Mouse (Mus musculus) adrenal gland, postnatal 10 days (tissue): ENCODE measurements around the gene Lrrc2. TPM values are rescaled to one million over a fixed set of nuclear protein-coding genes. Genes with fewer than 3 reads are reported as not detected.
A peak's percentile ranks its signal among the peaks of the same experiment; 100 is the strongest.

ENCODE experiments used
- DNase-seq: peaks from one replicate; pipeline ENCODE4 v3.0.0; 2021; ENCODE audit warnings: mixed read lengths
- microRNA-seq: library from miRNA; unstranded; fragments of <30 nt; microRNA quantifications from one replicate; pipeline ENCODE4 v1.2.0, GENCODE M21; 2021
- total RNA-seq, 2 experiments: library from RNA; stranded (reverse); gene quantifications; 2 replicates each; pipeline ENCODE4 v1.2.3; 2021

Gene Lrrc2
- total RNA-seq, 2 experiments from 2014 or later = 2.2 to 5.4 TPM

GRCm38 (mm10) chr9:110988078-110988477 is 36.7 kb downstream of the Lrrc2 start:
- DNase-seq = no peak

- no peak for DNase-seq
These were observed 37.8 kb downstream of the Lrrc2 start for GRCm38 (mm10) chr9:110989141-110989540.

- DNase-seq = no peak
These were observed 38.2 kb downstream of the Lrrc2 start for GRCm38 (mm10) chr9:110989543-110989942.

GRCm38 (mm10) chr9:110990204-110990603 is 38.9 kb downstream of the Lrrc2 start, which contains the start of gene Rtp3:
TSS of gene Rtp3 (minus strand) at chr9:110990583.
- no peak for DNase-seq

- DNase-seq = no peak
These were observed 42.0 kb downstream of the Lrrc2 start for GRCm38 (mm10) chr9:110993281-110993709.

- DNase-seq = peak; percentile 82
These were observed 43.4 kb downstream of the Lrrc2 start for GRCm38 (mm10) chr9:110994716-110995172.

- DNase-seq = peak; percentile 84
These were observed 45.9 kb downstream of the Lrrc2 start for GRCm38 (mm10) chr9:110997245-110997644.

GRCm38 (mm10) chr9:110999056-110999455 is 47.7 kb downstream of the Lrrc2 start:
- DNase-seq = no peak

GRCm38 (mm10) chr9:110999856-111000255 is 48.5 kb downstream of the Lrrc2 start:
- DNase-seq = peak; percentile 25

GRCm38 (mm10) chr9:111001621-111002020 is 50.3 kb downstream of the Lrrc2 start:
- peak; percentile 24 for DNase-seq

GRCm38 (mm10) chr9:111003279-111003678 is 51.9 kb downstream of the Lrrc2 start:
- DNase-seq = no peak

- DNase-seq = no peak
These were observed 55.2 kb downstream of the Lrrc2 start for GRCm38 (mm10) chr9:111006544-111006943.

GRCm38 (mm10) chr9:111009763-111010162 is 58.4 kb downstream of the Lrrc2 start:
- DNase-seq = no peak

- DNase-seq = no peak
These were observed 60.2 kb downstream of the Lrrc2 start for GRCm38 (mm10) chr9:111011550-111011949.

- no peak for DNase-seq
These were observed 60.7 kb downstream of the Lrrc2 start for GRCm38 (mm10) chr9:111012041-111012440.

- DNase-seq = no peak
These were observed 64.3 kb downstream of the Lrrc2 start for GRCm38 (mm10) chr9:111015658-111016057.

- DNase-seq = no peak
These were observed 67.7 kb downstream of the Lrrc2 start, which contains the start of gene Ltf for GRCm38 (mm10) chr9:111019022-111019421. TSS of gene Ltf (plus strand) at chr9:111019271.

- DNase-seq = no peak
These were observed 75.4 kb downstream of the Lrrc2 start for GRCm38 (mm10) chr9:111026791-111027190.

Small RNA genes within 50 kb of the gene (microRNA-seq; reads per million reads assigned to microRNA genes)
- gene Gm24269 = not detected

Other genes starting within 250 kb of the Lrrc2 start
- gene Myl3, start 209.7 kb upstream of the Lrrc2 start, total RNA-seq = 10 to 100 TPM; 10.6 to 78.0 TPM
- 10 to 100 TPM; 13.4 to 13.9 TPM for gene Pth1r, start 204.4 kb upstream of the Lrrc2 start, total RNA-seq
- gene Prss42, start 153.4 kb upstream of the Lrrc2 start, total RNA-seq = not detected
- not detected for gene Prss44, start 137.6 kb upstream of the Lrrc2 start, total RNA-seq
- gene Prss43, start 124.9 kb upstream of the Lrrc2 start, total RNA-seq = not detected
- gene Prss45, start 117.0 kb upstream of the Lrrc2 start, total RNA-seq = not detected
- not detected for gene Prss46, start 107.0 kb upstream of the Lrrc2 start, total RNA-seq
- under 1 TPM in 1 of 2 experiments, not detected in 1; 0.67 TPM for gene Prss50, start 93.6 kb upstream of the Lrrc2 start, total RNA-seq
- 10 to 100 TPM; 16.4 to 18.2 TPM for gene Als2cl, start 71.7 kb upstream of the Lrrc2 start, total RNA-seq
- 1 to 10 TPM; 1.9 to 5.6 TPM for gene Tmie, start 71.4 kb upstream of the Lrrc2 start, total RNA-seq
- not detected for gene Fam240a, start 34.7 kb upstream of the Lrrc2 start, total RNA-seq
- not detected for gene Tdgf1, start 5.4 kb upstream of the Lrrc2 start, total RNA-seq
- gene Rtp3, start 39.0 kb downstream of the Lrrc2 start, total RNA-seq = 10 to 100 TPM in 1 of 2 experiments, 1 to 10 TPM in 1; 7.5 to 10.3 TPM
- gene Ltf, start 67.7 kb downstream of the Lrrc2 start, total RNA-seq = 10 to 100 TPM; 14.8 to 15.6 TPM
- 1 to 10 TPM; 3.4 to 4.8 TPM for gene Ccrl2, start 106.0 kb downstream of the Lrrc2 start, total RNA-seq
- 10 to 100 TPM; 41.7 to 50.1 TPM for gene Lrrfip2, start 166.0 kb downstream of the Lrrc2 start, total RNA-seq